Mouse (Mus musculus): ENCODE results near the gene Gm10392. TPM values are rescaled to one million over a fixed set of nuclear protein-coding genes. Genes with fewer than 3 reads are reported as not detected.

Gm10392 gene
- polyA plus RNA-seq, 1 experiment from 2014 or later, result 0.07 TPM

- ATAC-seq (ENCODE audit: low FRiP score, low TSS enrichment) (peak; percentile 78), DNase-seq (ENCODE audit: low spot score) (peak; percentile 94)
- peak overlapping the region; percentile 96 for H3K4me2 ChIP-seq (replicated peaks; ENCODE audit: low read depth)
- H3K27ac ChIP-seq (replicated peaks), result peak overlapping the region; percentile 71
- H3K4me3 ChIP-seq (ENCODE audit: low read depth, low read length), result peak overlapping the region; percentile 68
- no peaks in the 10 kb centered on the region for H3K9me3 ChIP-seq (ENCODE audit: control insufficient read depth, low read length)
- peak overlapping the region; percentile 73 for H3K9ac ChIP-seq (ENCODE audit: low read length)
- no peaks in the 10 kb centered on the region for H3K27me3 ChIP-seq (ENCODE audit: control insufficient read depth, insufficient read depth, low read length)
- TF ChIP-seq EP300 (optimal IDR thresholded peaks at IDR 0.05) (no peak), CTCF (IDR thresholded peaks at IDR 0.05; ENCODE audit: low read depth) (no peak)
- peaks cover 7% of the 10 kb centered on the region; the same call in 1 of the 2 replicates for H3K4me1 ChIP-seq (replicated peaks; ENCODE audit: control insufficient read depth, insufficient read depth)
- 1% methylated on average over 71 of the region's 84 CpGs for WGBS
- H3K36me3 ChIP-seq (ENCODE audit: control insufficient read depth, insufficient read depth, low read length), result no peaks in the 10 kb centered on the region
Observed at GRCm38 (mm10) chr11:77512891-77513810, 5.8 kb downstream of the Gm10392 start.

- no peak for ATAC-seq (ENCODE audit: low FRiP score, low TSS enrichment)
- peaks cover 7% of the 10 kb centered on the region; the same call in 1 of the 2 replicates for H3K4me1 ChIP-seq (replicated peaks; ENCODE audit: control insufficient read depth, insufficient read depth)
- WGBS, result 64% methylated on average over 5 of the region's 5 CpGs
Observed at GRCm38 (mm10) chr11:77511336-77511735, 7.7 kb downstream of the Gm10392 start.

GRCm38 (mm10) chr11:77508068-77509021, 10.7 kb downstream of the Gm10392 start:
- H3K27me3 ChIP-seq (ENCODE audit: control insufficient read depth, insufficient read depth, low read length), result no peaks in the 10 kb centered on the region
- peak; percentile 94 for TF ChIP-seq CTCF (IDR thresholded peaks at IDR 0.05; ENCODE audit: low read depth)
- no peak for TF ChIP-seq EP300 (optimal IDR thresholded peaks at IDR 0.05)
- H3K27ac ChIP-seq (replicated peaks), result no peak overlapping the region; the same call in 1 of the 2 replicates
- H3K4me1 ChIP-seq (replicated peaks; ENCODE audit: control insufficient read depth, insufficient read depth), result peaks cover 5% of the 10 kb centered on the region; the same call in 1 of the 2 replicates
- WGBS, result 25% methylated on average over 49 of the region's 49 CpGs
- peak overlapping the region; percentile 32; the same call in 1 of the 2 replicates for H3K4me3 ChIP-seq (ENCODE audit: low read depth, low read length)
- peak overlapping the region; percentile 73 for H3K4me2 ChIP-seq (replicated peaks; ENCODE audit: low read depth)
- peak; percentile 88 for DNase-seq (ENCODE audit: low spot score)
- H3K9me3 ChIP-seq (ENCODE audit: control insufficient read depth, low read length), result no peaks in the 10 kb centered on the region
- ATAC-seq (ENCODE audit: low FRiP score, low TSS enrichment), result peak; percentile 61
- H3K36me3 ChIP-seq (ENCODE audit: control insufficient read depth, insufficient read depth, low read length), result peaks cover 28% of the 10 kb centered on the region
- peak overlapping the region; percentile 47 for H3K9ac ChIP-seq (ENCODE audit: low read length)

More at GRCm38 (mm10) chr11:77511336-77511735, 7.7 kb downstream of the Gm10392 start:
- H3K9me3 ChIP-seq (ENCODE audit: control insufficient read depth, low read length), result no peaks in the 10 kb centered on the region
- TF ChIP-seq EP300 (optimal IDR thresholded peaks at IDR 0.05), result no peak
- no peak for TF ChIP-seq CTCF (IDR thresholded peaks at IDR 0.05; ENCODE audit: low read depth)
- H3K27me3 ChIP-seq (ENCODE audit: control insufficient read depth, insufficient read depth, low read length), result no peaks in the 10 kb centered on the region
- peak; percentile 10 for DNase-seq (ENCODE audit: low spot score)
- H3K4me2 ChIP-seq (replicated peaks; ENCODE audit: low read depth), result no peak overlapping the region
- H3K9ac ChIP-seq (ENCODE audit: low read length), result no peak overlapping the region
- no peak overlapping the region for H3K4me3 ChIP-seq (ENCODE audit: low read depth, low read length)
- peaks cover 8% of the 10 kb centered on the region; the same call in 1 of the 2 replicates for H3K36me3 ChIP-seq (ENCODE audit: control insufficient read depth, insufficient read depth, low read length)
- H3K27ac ChIP-seq (replicated peaks), result no peak overlapping the region

- 74% methylated on average over 4 of the region's 4 CpGs for WGBS
- H3K27me3 ChIP-seq (ENCODE audit: control insufficient read depth, insufficient read depth, low read length), result no peaks in the 10 kb centered on the region
- DNase-seq (ENCODE audit: low spot score) (no peak), ATAC-seq (ENCODE audit: low FRiP score, low TSS enrichment) (no peak)
- H3K36me3 ChIP-seq (ENCODE audit: control insufficient read depth, insufficient read depth, low read length), result peaks cover 33% of the 10 kb centered on the region
- no peak for TF ChIP-seq EP300 (optimal IDR thresholded peaks at IDR 0.05)
- TF ChIP-seq CTCF (IDR thresholded peaks at IDR 0.05; ENCODE audit: low read depth), result no peak
- H3K4me1 ChIP-seq (replicated peaks; ENCODE audit: control insufficient read depth, insufficient read depth), result peaks cover 4% of the 10 kb centered on the region; the same call in 1 of the 2 replicates
- H3K4me2 ChIP-seq (replicated peaks; ENCODE audit: low read depth), result no peak overlapping the region
- H3K4me3 ChIP-seq (ENCODE audit: low read depth, low read length), result no peak overlapping the region
- H3K9ac ChIP-seq (ENCODE audit: low read length), result 0 out of 2 replicates have a peak overlapping the region, but pooled peaks have one; percentile 23
- H3K9me3 ChIP-seq (ENCODE audit: control insufficient read depth, low read length), result no peaks in the 10 kb centered on the region
- H3K27ac ChIP-seq (replicated peaks), result no peak overlapping the region
Observed at GRCm38 (mm10) chr11:77507426-77507825, 11.6 kb downstream of the Gm10392 start.

- no peaks in the 10 kb centered on the region for H3K9me3 ChIP-seq (ENCODE audit: control insufficient read depth, low read length)
- H3K4me1 ChIP-seq (replicated peaks; ENCODE audit: control insufficient read depth, insufficient read depth), result peaks cover 2% of the 10 kb centered on the region; the same call in 1 of the 2 replicates
- H3K27me3 ChIP-seq (ENCODE audit: control insufficient read depth, insufficient read depth, low read length), result no peaks in the 10 kb centered on the region
- H3K27ac ChIP-seq (replicated peaks), result no peak overlapping the region
- H3K9ac ChIP-seq (ENCODE audit: low read length), result no peak overlapping the region
- no peak overlapping the region for H3K4me3 ChIP-seq (ENCODE audit: low read depth, low read length)
- H3K4me2 ChIP-seq (replicated peaks; ENCODE audit: low read depth), result no peak overlapping the region
- no peak for DNase-seq (ENCODE audit: low spot score)
- WGBS, result 80% methylated on average over 6 of the region's 6 CpGs
- no peak for ATAC-seq (ENCODE audit: low FRiP score, low TSS enrichment)
- peaks cover 33% of the 10 kb centered on the region for H3K36me3 ChIP-seq (ENCODE audit: control insufficient read depth, insufficient read depth, low read length)
- TF ChIP-seq CTCF (IDR thresholded peaks at IDR 0.05; ENCODE audit: low read depth), result no peak
- TF ChIP-seq EP300 (optimal IDR thresholded peaks at IDR 0.05), result no peak
Observed at GRCm38 (mm10) chr11:77506941-77507340, 12.1 kb downstream of the Gm10392 start.

All from stomach, postnatal 0 days (tissue).